Mouse (Mus musculus): ENCODE measurements at regions not wholly inside any gene's neighbourhood (a gene's known extent, or its start where the extent isn't known, plus 50 kb on each side); places are given as distances from the start of the nearest gene placed in this dataset.

DNA sequence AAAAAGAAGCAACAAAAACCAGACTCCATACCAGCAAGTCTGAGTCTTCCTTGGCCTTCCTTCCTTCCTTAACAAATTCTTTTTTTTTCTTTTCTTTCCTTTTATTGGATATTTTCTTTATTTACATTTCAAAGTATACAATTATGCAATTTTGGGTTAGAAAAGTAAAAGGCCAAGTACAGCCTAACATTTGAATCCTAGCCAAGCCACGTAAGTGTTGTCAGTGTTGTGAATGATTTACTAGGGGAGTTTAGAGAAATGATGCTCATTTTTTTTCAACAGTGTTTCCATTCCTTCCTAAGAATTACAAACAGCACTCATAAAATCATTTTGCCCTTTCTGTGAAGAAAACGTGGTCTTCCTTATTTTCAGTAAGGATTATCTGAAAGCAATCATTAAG is 722.5 kb downstream of the Lrriq3 start:
- H3K9me3 ChIP-seq (replicated peaks; ENCODE audit: low read length) = peaks cover 12% of the 10 kb centered on the region
- no peak overlapping the region for H3K4me3 ChIP-seq (replicated peaks in 1 of 3; ENCODE audit: low read depth in 2 of 3, low read length in 2 of 3, poor library complexity in 1 of 3)
- no peak overlapping the region for H3K4me2 ChIP-seq (ENCODE audit: insufficient read depth, low read depth, poor library complexity, severe bottlenecking)
- no peak overlapping the region for H3K9ac ChIP-seq (ENCODE audit: insufficient read depth, low read depth)
- DNase-seq (ENCODE audit: extremely low read depth) = no peak
- no peaks in the 10 kb centered on the region for H3K4me1 ChIP-seq (ENCODE audit: control insufficient read depth in 1 of 2, insufficient read depth in 2 of 2)
- no peak overlapping the region for H3K27ac ChIP-seq (ENCODE audit: insufficient read depth, low read depth)
- dilution Hi-C loops (cut with MboI; ENCODE audit: extremely low pct_ligation_motif_present, extremely low pct_unique_long_range_greater_than_20kb, low sequenced_read_pairs) (no loop called here), in situ Hi-C loops (cut with MboI; ENCODE audit: low pct_ligation_motif_present, low pct_unique_long_range_greater_than_20kb, low sequenced_read_pairs) (no loop called here)
- TF ChIP-seq RAD21 (IDR thresholded peaks at IDR 0.05; ENCODE audit: low read depth, low read length) (no peak), ZKSCAN1 (IDR thresholded peaks at IDR 0.05; ENCODE audit: borderline replicate concordance, low read depth, low read length) (no peak), TCF12 (IDR thresholded peaks at IDR 0.05; ENCODE audit: low read depth, low read length) (no peak), EP300 (IDR thresholded peaks at IDR 0.05; ENCODE audit: low read length) (no peak), MAFK (IDR thresholded peaks at IDR 0.05; ENCODE audit: insufficient replicate concordance, low read length) (no peak), NELFE (IDR thresholded peaks at IDR 0.05; ENCODE audit: low read depth, low read length) (no peak), CHD2 (IDR thresholded peaks at IDR 0.05; ENCODE audit: low read length) (no peak), JUN (IDR thresholded peaks at IDR 0.05; ENCODE audit: insufficient read depth, low read depth, low read length) (no peak), RCOR1 (conservative IDR thresholded peaks at IDR 0.05; ENCODE audit: low read depth, low read length) (no peak), TBP (conservative IDR thresholded peaks at IDR 0.05; ENCODE audit: low read depth, low read length) (no peak), ZMIZ1 (IDR thresholded peaks at IDR 0.05; ENCODE audit: low read depth, low read length) (no peak)
- H3K36me3 ChIP-seq (replicated peaks in 1 of 2; ENCODE audit: control insufficient read depth in 1 of 2, insufficient read depth in 1 of 2, low read length in 1 of 2) = no peaks in the 10 kb centered on the region
- no peaks in the 10 kb centered on the region for H3K27me3 ChIP-seq (replicated peaks)
- H3K79me2 ChIP-seq (replicated peaks; ENCODE audit: control insufficient read depth, extremely low read depth, insufficient read depth, poor library complexity, severe bottlenecking) = no peaks in the 10 kb centered on the region

GRCm38 (mm10) chr3:155824863-155825262 is 731.6 kb downstream of the Lrriq3 start:
- H3K4me3 ChIP-seq (replicated peaks in 1 of 3; ENCODE audit: low read depth in 2 of 3, low read length in 2 of 3, poor library complexity in 1 of 3) = no peak overlapping the region

More at GRCm38 (mm10) chr3:155824863-155825262, 731.6 kb downstream of the Lrriq3 start:
- in situ Hi-C loops (cut with MboI; ENCODE audit: low pct_ligation_motif_present, low pct_unique_long_range_greater_than_20kb, low sequenced_read_pairs) (no loop called here), dilution Hi-C loops (cut with MboI; ENCODE audit: extremely low pct_ligation_motif_present, extremely low pct_unique_long_range_greater_than_20kb, low sequenced_read_pairs) (no loop called here)
- Histone ChIP-seq H3K9ac (ENCODE audit: insufficient read depth, low read depth) (no peak overlapping the region), H3K4me1 (ENCODE audit: control insufficient read depth in 1 of 2, insufficient read depth in 2 of 2) (no peaks in the 10 kb centered on the region), H3K36me3 (replicated peaks in 1 of 2; ENCODE audit: control insufficient read depth in 1 of 2, insufficient read depth in 1 of 2, low read length in 1 of 2) (no peaks in the 10 kb centered on the region), H3K4me2 (ENCODE audit: insufficient read depth, low read depth, poor library complexity, severe bottlenecking) (no peak overlapping the region), H3K27ac (ENCODE audit: insufficient read depth, low read depth) (no peak overlapping the region), H3K79me2 (replicated peaks; ENCODE audit: control insufficient read depth, extremely low read depth, insufficient read depth, poor library complexity, severe bottlenecking) (no peaks in the 10 kb centered on the region), H3K27me3 (replicated peaks) (no peaks in the 10 kb centered on the region), H3K9me3 (replicated peaks; ENCODE audit: low read length) (peaks cover 17% of the 10 kb centered on the region)
- no peak for TF ChIP-seq JUN (IDR thresholded peaks at IDR 0.05; ENCODE audit: insufficient read depth, low read depth, low read length)
- TF ChIP-seq MEF2A (IDR thresholded peaks at IDR 0.05; ENCODE audit: borderline replicate concordance, low read depth, low read length) = no peak
- no peak for TF ChIP-seq GABPA (IDR thresholded peaks at IDR 0.05; ENCODE audit: insufficient replicate concordance, low read depth, low read length)
- no peak for TF ChIP-seq ZC3H11A (IDR thresholded peaks at IDR 0.05; ENCODE audit: low read depth, low read length)
- no peak for TF ChIP-seq CTCF (conservative IDR thresholded peaks at IDR 0.05 in 1 of 2, IDR thresholded peaks at IDR 0.05 in 1 of 2; ENCODE audit: low read depth in 2 of 2, low read length in 2 of 2)
- no peak for TF ChIP-seq SIN3A (IDR thresholded peaks at IDR 0.05; ENCODE audit: low read length)
- no peak for TF ChIP-seq USF1 (IDR thresholded peaks at IDR 0.05; ENCODE audit: low read depth, low read length)
- TF ChIP-seq POLR2A (IDR thresholded peaks at IDR 0.05; ENCODE audit: low read depth, low read length) = no peak
- TF ChIP-seq ZKSCAN1 (IDR thresholded peaks at IDR 0.05; ENCODE audit: borderline replicate concordance, low read depth, low read length) = no peak
- TF ChIP-seq MAX (IDR thresholded peaks at IDR 0.05; ENCODE audit: low read length) = no peak
- TF ChIP-seq USF2 (conservative IDR thresholded peaks at IDR 0.05; ENCODE audit: low read depth, low read length) = no peak
- TF ChIP-seq MXI1 (IDR thresholded peaks at IDR 0.05; ENCODE audit: low read depth, low read length) = no peak
- TF ChIP-seq EP300 (IDR thresholded peaks at IDR 0.05; ENCODE audit: low read length) = no peak
- no peak for TF ChIP-seq ZNF384 (IDR thresholded peaks at IDR 0.05; ENCODE audit: low read depth, low read length)
- no peak for DNase-seq (ENCODE audit: extremely low read depth)

Data from CH12.LX (cell line).